Mouse (Mus musculus) kidney, adult 9 months (tissue): Measurements from ENCODE around the gene Mgat4b.

Experiments used
- DNase-seq: peaks from one replicate; pipeline ENCODE4 v3.0.0; 2022

Gene Mgat4b

DNA sequence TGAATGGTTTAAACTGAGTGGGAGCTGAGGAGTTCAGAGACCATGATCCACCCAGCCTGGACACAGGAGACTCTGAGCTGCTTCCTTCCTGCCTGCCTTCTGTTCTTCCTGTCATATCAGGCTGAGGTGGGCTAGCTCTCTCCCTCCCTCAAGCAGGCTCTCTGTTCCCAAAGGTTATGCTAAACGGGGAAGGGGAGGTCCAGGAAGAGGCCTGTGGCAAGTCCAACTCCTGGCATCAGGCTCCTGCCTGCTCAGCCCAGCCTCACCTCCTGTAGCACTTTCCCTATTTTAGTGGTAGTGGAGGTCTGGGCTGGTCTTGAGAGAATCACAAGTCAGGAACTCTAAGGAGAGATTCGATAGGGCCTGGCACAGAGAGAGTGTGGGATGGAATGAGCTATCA is 15.7 kb downstream of the Mgat4b start:
- no peak for DNase-seq

DNA sequence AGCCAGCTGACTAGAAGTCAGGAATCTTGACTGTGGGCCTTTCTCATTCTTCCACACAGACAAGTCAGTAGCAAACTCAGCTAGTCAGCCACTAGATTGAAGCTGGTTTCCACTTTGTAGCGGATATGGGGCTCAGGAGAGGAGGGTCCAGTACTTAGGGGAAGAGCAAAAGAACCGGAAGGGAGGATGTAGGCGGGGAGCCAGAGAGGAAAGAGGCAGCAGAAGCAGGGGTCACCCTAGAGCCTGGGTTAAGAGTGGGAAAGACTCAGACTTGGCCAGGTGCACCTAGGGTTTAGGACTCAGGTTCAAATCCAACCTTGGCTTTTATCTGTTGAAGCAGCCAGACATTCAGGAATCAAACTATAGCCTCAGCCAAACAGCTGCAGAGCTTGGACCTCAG is 16.5 kb downstream of the Mgat4b start:
- DNase-seq, result no peak

DNA sequence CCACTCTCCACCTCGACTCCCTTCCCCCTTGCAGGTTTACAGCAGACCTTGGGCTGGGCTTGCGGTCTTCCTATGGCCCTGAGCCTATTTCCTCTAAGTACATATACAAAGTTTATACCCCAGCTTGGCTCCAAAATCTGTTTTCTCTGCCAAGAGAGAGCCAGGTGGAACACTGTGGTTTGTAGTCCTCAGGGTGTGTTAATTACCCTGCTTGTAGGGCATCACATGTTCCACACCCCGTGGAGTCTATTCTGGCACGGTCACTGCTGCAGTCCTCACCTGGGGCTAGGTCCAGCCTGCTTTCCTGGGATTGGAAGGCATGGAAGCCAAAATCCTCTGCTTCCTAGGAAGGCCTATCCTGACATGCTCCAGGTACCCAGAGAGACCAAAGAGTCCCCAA is 17.0 kb downstream of the Mgat4b start:
- DNase-seq, result peak; percentile 53

DNA sequence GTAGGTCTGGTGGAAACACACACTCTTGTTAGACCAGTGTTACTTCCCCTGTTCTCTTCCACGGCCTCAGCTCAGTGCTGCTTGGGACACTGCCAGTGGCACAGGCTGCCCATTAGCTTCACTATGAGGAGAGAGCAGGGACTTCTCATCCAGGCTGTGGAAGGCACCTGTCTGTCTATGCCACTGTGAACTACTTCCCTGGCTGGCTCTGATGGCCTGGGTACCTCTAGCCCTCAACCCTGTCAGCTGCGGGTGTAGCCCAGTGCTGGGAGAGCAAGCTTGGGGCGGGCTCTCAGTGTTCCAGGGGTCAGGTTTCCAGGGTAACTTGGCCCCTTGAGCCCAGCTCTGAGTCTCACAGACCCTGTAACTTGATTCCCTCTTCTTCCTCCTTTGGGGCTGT is 18.1 kb downstream of the Mgat4b start:
- no peak for DNase-seq

DNA sequence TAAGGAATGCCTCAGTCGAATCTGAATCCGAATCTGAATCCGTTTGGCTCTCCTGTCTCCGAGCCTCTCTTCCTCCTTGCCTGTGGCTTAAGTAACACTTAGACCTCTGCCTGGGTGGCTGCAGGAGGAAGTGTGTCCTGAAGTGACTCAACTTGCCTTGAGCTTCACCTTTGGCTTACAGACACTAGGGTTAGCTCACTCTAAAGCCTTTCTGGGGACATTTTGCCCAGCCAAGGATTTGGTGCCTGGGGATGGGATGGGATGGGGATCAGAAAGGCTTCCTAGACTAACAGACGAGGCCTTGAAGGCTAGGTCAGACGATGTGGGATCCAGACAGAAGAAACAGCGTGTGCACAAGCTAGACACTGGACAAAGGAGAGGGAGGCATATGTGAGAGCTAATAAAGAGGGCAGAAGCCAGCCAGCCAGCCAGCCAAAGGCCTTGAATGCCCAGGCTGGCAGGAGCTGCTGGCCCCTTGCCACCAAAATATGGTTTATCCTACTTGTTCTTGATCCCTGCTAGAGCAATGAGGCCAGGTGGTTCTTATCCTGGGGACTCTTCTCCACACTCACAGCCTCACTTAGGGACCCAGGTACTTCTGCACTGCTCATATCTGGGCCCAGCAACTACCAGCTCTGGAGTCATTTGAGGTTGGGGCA is 18.7 kb downstream of the Mgat4b start:
- peak; percentile 32 for DNase-seq

DNA sequence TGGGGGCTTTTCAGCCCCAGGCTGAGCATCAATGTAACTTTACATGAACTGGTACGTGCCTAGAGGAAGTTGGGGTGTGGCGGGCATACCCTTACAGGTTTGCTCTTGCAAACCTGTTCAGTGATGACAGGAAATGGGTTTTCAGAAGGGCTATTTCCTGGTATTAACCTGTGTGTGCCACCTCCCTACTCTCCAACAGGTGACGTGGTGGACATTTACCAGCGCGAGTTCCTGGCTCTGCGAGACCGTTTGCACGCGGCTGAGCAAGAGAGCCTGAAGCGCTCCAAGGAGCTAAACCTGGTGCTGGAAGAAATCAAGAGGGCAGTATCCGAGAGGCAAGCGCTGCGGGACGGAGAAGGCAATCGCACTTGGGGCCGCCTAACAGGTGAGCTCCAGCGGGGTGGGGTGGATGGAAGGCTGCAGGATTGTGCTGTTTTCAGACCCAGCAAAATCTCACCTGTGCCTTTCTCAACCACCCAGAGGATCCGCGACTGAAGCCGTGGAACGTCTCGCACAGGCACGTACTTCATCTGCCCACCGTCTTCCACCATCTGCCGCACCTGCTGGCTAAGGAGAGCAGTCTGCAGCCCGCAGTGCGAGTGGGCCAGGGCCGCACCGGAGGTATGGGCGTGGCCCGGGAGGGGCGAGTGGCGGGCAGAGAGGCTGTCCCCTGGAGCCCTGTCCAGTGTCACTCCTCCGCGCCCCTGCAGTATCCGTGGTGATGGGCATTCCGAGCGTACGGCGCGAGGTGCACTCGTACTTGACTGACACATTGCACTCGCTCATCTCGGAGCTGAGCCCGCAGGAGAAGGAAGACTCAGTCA is 20.0 kb downstream of the Mgat4b start:
- DNase-seq, result peak; percentile 13

DNA sequence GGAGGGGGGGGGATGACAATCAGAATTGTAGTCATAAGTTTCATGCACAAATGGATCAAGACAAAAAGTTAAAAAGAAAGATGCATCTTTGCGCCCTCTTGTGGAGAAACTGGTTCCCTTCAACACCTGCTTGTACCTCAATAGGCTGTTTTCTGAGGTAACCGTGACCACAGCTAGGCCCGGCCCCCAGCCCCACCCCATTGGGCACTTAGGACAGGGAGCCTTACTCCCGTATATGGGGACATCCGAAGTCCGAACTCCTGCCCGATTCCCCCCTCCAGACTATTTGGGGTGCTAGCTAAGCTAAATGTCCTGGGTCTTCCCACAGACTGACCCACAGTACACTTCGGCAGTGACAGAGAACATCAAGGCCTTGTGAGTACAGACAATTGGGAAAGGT is 20.7 kb downstream of the Mgat4b start:
- peak; percentile 83 for DNase-seq

DNA sequence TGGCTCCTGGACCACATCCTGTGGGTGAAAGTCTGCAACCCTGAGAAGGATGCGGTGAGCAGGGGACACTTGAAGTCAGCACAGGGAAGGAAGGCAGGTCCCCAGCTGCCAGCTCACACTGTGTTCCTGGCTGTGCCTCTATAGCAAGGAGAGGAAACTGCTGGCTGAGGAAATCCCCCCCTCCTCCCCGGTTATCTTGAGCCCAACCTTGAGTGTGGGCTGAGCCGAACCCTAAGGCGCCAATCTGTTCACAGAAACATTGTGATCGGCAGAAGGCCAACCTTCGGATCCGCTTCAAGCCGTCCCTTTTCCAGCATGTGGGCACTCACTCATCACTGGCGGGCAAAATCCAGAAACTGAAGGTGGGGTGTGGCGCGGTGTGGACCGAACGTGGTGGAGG is 22.3 kb downstream of the Mgat4b start:
- DNase-seq, result no peak

DNA sequence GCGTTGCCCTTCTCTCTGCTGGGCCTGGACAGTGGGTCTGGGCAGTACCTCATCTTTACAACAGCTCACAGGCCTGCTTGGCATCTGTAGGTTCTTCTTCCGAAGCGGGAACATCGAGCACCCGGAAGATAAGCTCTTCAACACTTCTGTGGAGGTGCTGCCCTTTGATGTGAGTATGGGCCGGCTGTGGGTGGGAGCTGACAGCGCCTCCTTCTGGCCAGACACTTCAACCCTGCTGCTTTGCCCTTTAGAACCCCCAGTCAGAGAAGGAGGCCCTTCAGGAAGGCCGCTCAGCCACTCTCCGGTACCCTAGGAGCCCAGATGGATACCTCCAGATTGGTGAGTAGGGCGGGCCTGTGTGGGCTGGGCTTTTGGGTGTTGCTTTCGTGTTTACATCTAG is 23.3 kb downstream of the Mgat4b start:
- no peak for DNase-seq

DNA sequence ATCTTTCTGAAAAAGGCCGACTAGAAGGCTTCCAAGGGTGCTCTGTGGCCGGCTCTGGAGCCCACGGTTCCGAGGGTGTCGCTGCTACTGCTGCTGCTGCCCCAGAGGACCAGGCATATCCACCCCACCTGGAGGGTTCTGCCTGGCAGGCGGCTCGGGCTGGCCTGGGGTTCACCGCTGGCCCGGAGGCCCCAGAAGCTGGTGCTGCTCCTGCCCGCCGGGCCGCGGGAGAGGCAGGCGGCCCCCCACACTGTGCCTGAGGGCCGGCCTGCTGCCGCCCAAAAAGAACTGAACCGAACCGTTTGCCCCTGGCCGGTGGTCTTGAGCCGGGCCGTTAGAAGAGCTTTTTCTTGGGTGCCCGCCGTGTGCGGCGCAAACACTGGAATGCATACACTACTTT is 23.9 kb downstream of the Mgat4b start:
- no peak for DNase-seq

DNA sequence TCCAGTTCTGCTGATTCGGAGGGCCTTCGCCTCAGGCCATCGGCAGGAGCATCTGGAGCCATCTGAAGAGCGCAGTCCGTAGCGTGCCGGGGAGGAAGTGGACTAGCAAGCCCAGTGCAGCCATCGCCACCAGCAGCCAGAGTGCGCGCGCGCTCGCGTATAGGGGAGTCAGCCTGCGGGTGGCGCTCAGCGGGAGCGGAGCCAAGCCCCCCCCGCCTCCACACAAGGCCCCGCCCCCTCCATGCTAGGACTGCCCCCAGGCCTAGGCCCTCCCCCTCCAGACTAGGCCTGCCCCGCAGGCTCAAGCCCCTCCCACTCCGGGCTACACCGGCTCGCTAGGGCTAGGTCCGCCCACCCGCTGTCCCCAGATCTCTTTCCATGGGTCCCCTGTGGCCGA is 25.8 kb downstream of the Mgat4b start:
- DNase-seq, result peak; percentile 92

DNA sequence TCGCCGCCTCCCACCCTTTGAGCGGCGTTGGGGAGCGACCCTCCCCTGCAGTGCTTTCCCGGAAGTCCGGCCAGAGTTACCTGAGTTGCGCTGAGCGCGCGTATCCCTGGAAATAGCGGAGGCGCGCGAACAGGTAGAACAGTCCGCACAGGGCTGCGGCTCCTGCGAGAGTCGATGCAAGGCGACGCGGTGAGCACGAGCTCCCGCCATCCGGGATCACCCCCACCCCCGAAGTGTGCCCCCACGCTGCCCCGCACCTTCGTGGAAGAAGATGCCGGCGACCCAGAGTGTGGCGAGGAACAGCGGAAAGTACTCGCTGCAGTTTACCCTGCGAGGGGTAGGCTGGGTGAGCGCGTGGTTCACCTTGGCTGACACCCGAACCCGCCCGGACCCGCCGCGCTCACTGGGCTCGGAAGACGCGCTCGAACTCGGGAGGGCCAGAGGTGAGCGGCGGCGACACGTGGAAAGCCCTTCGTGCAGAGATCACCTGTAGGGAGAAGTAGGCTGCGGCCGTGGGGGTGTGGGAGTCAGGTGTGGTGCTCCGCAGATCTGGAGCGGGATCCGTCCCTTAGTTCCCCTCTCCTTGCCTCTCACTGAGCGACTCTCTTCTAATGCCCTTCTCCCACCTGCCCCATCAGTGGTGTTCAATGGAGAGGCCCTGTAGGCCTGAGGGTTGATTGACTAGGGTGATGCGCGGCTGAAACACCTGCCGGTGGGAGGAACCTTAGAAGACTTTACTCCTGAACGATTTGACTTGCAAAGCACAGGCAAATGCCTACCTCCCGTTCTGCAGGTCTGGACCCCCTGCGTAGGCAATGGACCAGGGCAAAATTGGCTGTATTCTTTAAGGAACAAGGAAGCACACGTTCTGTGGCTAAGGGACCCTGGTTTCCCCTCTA is 26.5 kb downstream of the Mgat4b start:
- DNase-seq, result peak; percentile 46

DNA sequence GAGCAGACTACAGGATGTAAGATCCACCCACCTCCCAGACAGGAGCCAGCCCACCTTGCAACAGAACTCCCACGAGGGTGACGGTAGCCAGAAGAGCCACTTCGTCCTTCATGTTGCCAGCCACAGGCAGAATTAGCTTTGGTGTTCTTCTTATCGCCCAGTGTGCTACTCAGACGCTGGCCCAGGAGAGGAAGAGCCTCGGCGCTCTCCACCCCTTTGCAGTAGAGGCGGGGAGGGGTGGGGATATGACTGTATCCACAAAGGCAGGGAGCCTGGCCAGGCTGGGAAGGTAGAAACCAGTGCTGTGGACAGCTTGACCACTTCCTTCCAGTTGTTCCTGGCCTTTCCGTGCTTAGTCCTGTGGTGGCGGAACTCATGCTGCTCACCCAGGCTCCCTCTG is 27.6 kb downstream of the Mgat4b start, which contains the start of gene Ltc4s:
Ltc4s (minus strand) TSS at position 293 of the 400 bp plus-strand sequence.
- DNase-seq, result no peak

DNA sequence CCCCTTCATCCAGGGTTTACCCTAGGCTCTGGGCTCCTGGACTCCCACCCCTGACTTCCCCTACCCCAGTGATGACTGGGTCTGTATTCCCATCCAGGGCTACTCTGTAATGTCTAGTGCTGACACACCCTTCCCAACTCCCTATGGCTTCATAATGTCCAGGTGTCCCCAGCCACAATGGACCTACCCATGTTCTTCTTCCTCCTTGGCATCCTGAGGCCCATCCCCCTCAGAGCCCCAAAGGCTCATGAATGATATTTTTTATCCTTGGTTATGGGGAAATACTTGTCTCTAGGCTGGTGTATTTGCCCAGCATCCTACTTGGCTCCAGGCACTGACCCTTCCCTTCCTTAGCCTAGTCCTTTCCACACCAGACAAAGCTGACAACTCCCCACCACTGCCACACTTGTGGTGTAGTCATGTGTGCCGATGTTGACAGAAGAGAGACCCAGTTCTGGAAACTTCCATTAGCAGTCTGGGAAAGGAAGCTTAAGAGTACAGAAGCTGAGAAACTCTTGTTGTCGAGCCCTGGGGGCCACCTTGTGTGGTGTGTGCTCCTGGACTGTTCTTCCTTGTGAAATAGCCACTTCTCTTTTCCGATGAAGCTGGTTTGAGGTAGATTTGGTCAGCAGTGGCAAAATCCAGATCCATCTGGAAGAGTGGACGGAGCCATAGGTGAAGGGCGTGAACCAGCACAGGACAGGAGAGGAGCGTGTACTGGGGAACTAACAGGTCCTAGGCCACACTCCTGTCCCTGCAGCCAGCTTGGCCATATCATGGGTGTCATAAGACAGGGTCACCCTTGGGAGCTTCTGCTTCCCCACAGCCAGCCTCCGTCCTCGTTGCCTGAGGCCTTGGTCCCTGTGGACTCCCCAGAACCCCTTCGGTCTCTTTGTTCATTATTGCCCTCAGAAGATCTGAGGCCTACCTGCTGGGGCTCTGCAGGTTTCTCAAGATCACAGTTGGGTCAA is 28.4 kb downstream of the Mgat4b start:
- DNase-seq, result no peak

DNA sequence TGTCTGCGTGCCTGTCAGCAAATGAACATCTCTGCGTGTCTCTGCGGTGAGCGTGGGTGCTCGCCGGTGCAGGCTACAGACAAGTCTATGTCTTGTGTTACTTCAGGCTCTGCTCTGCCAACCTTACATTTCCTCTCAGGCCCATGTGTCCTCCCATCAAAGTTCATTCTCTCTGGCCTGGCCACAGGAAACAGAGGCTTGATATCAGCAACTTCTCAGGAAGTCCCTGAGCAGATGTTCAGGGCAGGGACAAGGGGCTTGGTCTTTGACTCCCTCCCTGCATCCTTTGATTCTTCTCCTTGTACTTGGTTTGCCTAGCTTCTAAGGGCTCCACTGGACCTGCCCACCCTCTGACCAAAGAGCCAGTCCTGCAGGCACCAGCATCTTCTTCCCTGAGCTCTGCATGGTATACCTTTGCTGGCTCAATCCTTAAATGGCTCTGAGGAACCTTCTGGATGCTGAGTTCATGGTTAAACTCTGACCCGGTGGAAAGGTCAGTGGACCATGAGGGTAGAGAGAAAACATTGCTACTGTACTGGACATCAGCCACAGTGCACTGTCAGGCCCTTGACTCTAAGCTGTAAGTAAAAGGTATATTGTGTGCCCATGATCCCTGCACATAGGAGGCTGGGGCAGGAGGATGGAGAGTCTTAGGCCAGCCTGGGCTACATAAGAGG is 29.7 kb downstream of the Mgat4b start:
- peak; percentile 76 for DNase-seq

DNA sequence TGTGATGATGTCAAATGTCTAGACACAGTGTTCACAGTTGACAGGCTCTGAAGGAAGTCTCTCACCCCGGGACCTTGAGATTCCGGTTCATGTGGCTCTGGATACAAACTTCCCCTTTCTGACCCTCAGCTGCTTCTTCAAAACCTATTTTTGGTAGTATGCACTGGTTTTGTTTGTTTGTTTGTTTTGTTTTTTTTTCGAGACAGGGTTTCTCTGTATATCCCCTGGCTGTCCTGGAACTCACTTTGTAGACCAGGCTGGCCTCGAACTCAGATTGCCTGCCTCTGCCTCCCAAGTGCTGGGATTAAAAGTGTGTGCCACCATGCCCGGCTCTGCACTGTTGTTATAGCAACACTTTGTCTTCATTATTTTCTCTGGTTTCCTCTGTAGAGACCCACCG is 33.2 kb downstream of the Mgat4b start:
- no peak for DNase-seq

DNA sequence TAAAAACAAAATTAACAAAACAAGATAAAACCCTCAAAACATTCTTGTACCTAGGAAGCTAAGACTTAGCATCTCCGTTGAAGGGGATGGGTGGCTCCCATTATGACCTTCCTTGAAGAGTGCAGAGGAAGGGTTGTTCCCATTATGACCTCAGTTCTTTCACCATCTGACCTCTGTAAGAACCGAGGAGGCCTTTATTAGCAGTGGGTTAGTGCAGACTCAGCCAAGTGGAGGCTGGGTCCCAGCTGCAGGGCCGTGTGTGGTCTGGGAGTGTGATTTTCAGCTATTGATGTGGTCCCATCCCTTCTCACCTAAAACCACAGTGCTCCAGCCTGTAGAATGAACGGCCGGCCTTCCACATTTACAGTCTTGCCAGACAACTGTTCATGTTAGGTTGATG is 34.6 kb downstream of the Mgat4b start:
- DNase-seq, result no peak

DNA sequence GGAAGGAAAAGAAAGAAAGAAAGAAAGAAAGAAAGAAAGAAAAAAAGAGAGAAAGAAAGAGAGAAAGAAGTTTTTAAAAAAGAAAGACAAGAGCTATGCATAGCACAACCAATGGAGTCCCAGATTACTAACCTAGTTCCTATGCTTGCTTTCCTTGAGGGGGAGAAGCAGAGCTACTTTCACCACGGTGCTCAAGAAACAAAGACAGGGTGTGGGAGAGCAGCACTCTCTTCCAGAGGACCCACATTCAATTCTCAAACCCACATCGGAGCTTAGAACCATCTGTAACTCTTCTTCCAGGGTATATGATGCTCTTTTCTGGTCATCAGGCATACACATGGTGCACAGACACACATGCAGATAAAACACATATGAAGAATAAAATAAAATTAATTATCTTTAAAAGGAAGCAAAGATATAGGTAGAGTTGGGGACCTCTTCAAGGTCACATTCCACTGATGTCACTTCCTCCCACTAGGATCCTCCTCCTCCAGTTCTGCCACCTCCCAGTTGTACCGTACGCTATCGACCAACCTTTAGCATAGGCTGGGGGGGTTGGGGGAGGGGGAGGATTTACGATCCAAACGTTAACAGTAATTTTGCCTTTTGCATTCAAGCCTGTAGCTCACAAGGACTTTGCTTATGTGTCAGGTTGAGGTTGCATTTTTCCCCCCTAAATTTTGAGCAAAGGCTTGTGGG is 37.9 kb downstream of the Mgat4b start:
- DNase-seq, result no peak

DNA sequence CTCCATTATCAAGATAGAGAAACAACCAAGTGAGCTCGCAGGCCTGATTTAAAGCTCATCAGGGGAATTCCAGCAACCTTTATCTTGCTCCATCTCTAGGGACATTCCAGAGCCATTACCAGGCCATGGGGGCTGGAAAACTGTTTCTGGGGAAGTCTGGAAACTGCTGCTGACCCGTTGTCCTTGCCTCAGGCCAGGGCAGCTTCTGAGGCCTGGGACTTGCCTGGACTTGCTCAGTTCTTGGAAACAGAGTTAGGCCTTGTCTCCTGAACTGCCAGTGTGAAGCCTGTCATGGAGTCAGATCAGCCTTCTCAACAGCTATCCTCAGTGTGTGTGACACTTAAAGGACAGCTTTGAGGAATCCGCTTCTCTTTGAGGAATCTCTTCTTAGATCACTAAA is 41.5 kb downstream of the Mgat4b start:
- peak; percentile 65 for DNase-seq

DNA sequence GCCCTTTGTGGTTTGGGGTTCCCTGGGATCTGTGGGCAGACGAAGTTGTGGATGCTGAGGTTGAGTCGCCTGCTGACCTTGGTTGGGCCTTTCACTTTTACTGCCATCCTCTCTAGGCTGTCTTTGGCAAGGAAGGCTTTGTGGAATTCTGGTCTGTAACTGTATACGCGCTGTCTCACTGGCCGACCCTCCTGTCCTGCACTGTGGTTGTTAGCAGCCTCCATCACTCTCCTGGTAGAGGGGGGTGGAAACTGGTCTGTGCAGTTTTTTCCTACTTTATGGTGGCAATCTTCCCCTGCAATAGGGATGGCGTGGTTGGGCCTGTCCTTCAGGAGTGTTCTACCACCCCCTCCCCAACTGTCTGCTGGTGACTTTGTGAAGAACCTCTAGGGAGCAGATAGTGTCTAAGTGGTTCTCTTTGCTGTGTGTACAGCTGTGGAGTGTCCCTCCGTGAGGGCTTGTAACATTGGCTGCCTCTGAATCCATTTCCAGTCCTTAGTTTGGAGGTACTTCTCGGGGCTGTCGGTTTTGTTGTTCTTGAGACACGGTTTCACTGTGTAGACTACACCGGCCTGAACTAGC is 42.1 kb downstream of the Mgat4b start:
- no peak for DNase-seq

DNA sequence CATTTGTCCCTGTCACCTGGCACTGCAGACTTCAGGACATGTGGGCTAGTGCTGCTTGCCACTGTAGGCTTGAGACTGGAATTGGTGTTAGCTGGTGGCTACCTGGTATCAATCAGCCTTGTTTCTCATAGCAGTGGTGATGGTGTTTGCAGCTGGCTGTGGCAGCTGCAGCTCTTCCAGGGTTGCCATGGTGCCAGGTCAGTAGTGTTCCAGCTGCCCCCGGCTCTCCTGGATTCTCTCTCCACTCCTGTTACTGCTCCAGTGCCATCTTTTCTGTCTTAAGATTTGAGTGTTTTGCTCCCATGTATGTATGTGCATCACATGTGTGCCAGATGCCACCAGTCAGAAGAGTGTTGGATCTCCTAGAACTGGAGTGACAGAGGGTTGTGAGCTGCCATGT is 42.7 kb downstream of the Mgat4b start:
- no peak for DNase-seq
